ENCODE assay signal across 22 mouse cellular contexts in genomic region chr16:35696103-35696502, GRCm38 (mm10).
DNase-seq lines count a peak whose midpoint lies in the region; TF ChIP-seq lines count a peak whose summit lies in the region.
"Had no signal": no experiment of that assay in that cellular context is flagged by ENCODE, and none has a peak within 500 bp of the region (broad histone marks: within the 10 kb centered on the region; RNA-seq: fewer than 3 reads in every experiment).

No protein-coding gene starts in this region.

- H3K9me3 ChIP-seq in megakaryocyte, embryonic 14.5 days = peaks cover 8% of the 10 kb centered on the region
- H3K9me3 ChIP-seq: forebrain, embryonic 15.5 days; G1E; hindbrain, embryonic 12.5 days; liver, embryonic 13.5 days; neural tube, embryonic 13.5 days had no signal

- peak; percentile 22 to 40 for DNase-seq in spleen, postnatal 36 days (ENCODE audit: low spot score in 2 of 2)
- DNase-seq in spleen, postnatal 4 days (ENCODE audit: low spot score in 2 of 2) = no peak
- DNase-seq in testis, postnatal 14 days (ENCODE audit: low spot score) = no peak
- DNase-seq in cerebellum, postnatal 10 days = no peak
- no peak for DNase-seq in right cerebral cortex, adult 18-20 months
- DNase-seq in thymus, postnatal 36 days = no peak
- DNase-seq: cerebellum, adult 2 months; gastrocnemius, postnatal 36 days; heart, postnatal 10 days; liver, embryonic 13.5 days; lung, embryonic 14.5 days; lung, postnatal 36 days; thymus, postnatal 25 days had no signal

- no peak for TF ChIP-seq POLR2A in bone marrow, adult 2 months (IDR thresholded peaks at IDR 0.05; ENCODE audit: borderline replicate concordance, control insufficient read depth, low read depth, low read length)

- H3K27ac ChIP-seq in bone marrow, adult 2 months (ENCODE audit: control insufficient read depth, insufficient read depth, low read depth, low read length, poor library complexity) = peak overlapping the region; percentile 47
- H3K27ac ChIP-seq: embryonic facial prominence, embryonic 13.5 days; forebrain, embryonic 15.5 days; hindbrain, embryonic 12.5 days; limb, embryonic 13.5 days; liver, embryonic 13.5 days; midbrain, embryonic 13.5 days; neural tube, embryonic 13.5 days had no signal

- H3K27me3 ChIP-seq in megakaryocyte, embryonic 14.5 days (replicated peaks) = peaks cover 7% of the 10 kb centered on the region
- H3K27me3 ChIP-seq: embryonic facial prominence, embryonic 13.5 days; forebrain, embryonic 15.5 days; hindbrain, embryonic 12.5 days; limb, embryonic 13.5 days; liver, embryonic 13.5 days; midbrain, embryonic 13.5 days; neural tube, embryonic 13.5 days had no signal

- no peaks in the 10 kb centered on the region; the same call in 1 of the 2 replicates for H3K4me1 ChIP-seq in bone marrow, adult 2 months (ENCODE audit: control insufficient read depth, insufficient read depth, low read length)
- H3K4me1 ChIP-seq in megakaryocyte, embryonic 14.5 days = no peaks in the 10 kb centered on the region
- H3K4me1 ChIP-seq: forebrain, embryonic 15.5 days; hindbrain, embryonic 12.5 days; limb, embryonic 13.5 days; liver, embryonic 13.5 days; midbrain, embryonic 13.5 days; neural tube, embryonic 13.5 days had no signal

- whole genome bisulfite sequencing in bone marrow, adult 2 months = 11% methylated on average over 2 of the region's 2 CpGs

- no peaks in the 10 kb centered on the region for H3K36me3 ChIP-seq in megakaryocyte, embryonic 14.5 days (replicated peaks; ENCODE audit: low read length)

- no peak overlapping the region for H3K4me3 ChIP-seq in bone marrow, adult 2 months (replicated peaks; ENCODE audit: control insufficient read depth, low read depth, low read length)
- peak overlapping the region; percentile 50 for H3K4me3 ChIP-seq in megakaryocyte, embryonic 14.5 days (replicated peaks)
- H3K4me3 ChIP-seq: embryonic facial prominence, embryonic 13.5 days; forebrain, embryonic 15.5 days; hindbrain, embryonic 12.5 days; limb, embryonic 13.5 days; liver, embryonic 13.5 days; midbrain, embryonic 13.5 days; neural tube, embryonic 13.5 days had no signal

- TF ChIP-seq CTCF in bone marrow, adult 2 months (IDR thresholded peaks at IDR 0.05; ENCODE audit: control insufficient read depth, insufficient read depth, low read length) = no peak

Comparison
In these comparisons a context has a peak if more than half of its experiments do, and no peak if none do; other contexts are left out.
1. DNase-seq: peak in spleen, postnatal 36 days (2 of 2); none in spleen, postnatal 4 days (0 of 2), testis, postnatal 14 days (single experiment), cerebellum, postnatal 10 days (0 of 2), right cerebral cortex, adult 18-20 months (single experiment) and thymus, postnatal 36 days (0 of 2).